Mouse (Mus musculus): ENCODE data around the gene Tenm4. TPM values are rescaled to one million over a fixed set of nuclear protein-coding genes. Genes with fewer than 3 reads are reported as not detected.

Gene Tenm4
- polyA plus RNA-seq, 1 experiment from 2014 or later, result 7.3 TPM

DNA sequence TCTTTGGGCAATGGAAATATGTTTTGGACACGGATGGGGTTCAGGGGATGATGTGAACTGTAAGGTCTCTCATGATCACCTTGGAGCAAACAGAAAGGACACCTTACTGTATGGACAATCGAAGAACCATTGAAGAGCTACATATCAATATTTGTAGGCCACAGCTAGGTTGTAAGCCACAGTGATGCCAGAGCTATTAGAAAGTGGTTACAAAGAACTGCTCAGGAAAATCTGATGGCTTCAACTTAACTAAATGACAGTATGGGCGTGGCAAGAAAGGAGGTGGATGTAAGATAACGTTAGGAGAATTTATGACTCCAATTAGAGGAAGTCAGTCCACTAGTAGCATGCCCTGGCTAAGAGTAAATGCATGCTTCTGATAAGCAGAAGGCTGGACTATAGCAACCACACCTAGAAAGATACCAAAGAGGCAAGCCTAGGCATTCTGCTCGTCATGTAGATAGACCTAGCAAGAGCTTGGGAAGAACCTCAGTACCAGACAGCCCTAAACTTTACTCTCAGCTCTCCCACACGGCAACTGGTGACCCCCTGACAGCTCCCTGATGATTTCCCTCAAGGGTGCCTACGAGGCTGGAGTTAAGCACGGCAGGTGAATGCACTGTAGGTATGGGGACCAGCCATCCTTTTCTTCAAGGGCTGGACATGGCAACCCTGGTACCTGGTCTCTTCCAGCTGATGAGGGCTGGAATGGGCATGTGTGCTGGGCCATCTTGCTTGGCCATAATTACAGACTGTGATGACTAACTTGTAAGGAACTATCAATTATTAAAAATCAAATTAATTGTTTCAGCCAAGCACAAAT is 534.5 kb downstream of the Tenm4 start:
- WGBS, result 53% methylated on average over 8 of the region's 8 CpGs
- Histone ChIP-seq H3K4me3 (ENCODE audit: low read depth, low read length) (no peak overlapping the region), H3K27me3 (replicated peaks; ENCODE audit: control insufficient read depth, insufficient read depth, low read length) (no peaks in the 10 kb centered on the region), H3K27ac (ENCODE audit: low read depth, low read length) (no peak overlapping the region), H3K4me1 (replicated peaks; ENCODE audit: control insufficient read depth, insufficient read depth, low read length) (peaks cover 9% of the 10 kb centered on the region), H3K36me3 (ENCODE audit: control insufficient read depth, insufficient read depth, low read length) (no peaks in the 10 kb centered on the region), H3K4me2 (0 out of 2 replicates have a peak overlapping the region, but pooled peaks have one; percentile 0), H3K9ac (ENCODE audit: low read depth, low read length) (no peak overlapping the region), H3K9me3 (ENCODE audit: control insufficient read depth, low read length) (no peaks in the 10 kb centered on the region)
- ATAC-seq (replicated peaks; ENCODE audit: low FRiP score), result peak; percentile 96
- DNase-seq (ENCODE audit: low spot score), result no peak

DNA sequence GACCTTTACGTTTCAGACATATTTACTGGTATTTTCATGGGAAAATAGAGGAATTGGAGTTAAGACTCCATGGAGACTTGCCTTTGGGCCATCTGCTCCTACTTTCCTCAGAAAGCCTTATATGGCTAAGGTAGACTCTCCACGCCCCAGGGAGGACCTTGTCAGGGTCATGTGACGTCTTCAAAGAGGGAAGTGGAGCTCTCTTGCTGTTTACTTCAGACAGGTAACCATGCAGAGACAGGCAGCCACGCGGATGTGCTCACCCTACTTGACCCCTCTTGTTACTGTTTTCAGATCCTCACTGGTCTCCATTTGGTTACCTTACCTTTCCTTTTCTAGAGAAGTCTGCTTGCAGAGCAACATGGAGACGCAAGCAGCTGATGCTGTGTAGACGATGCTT is 535.5 kb downstream of the Tenm4 start:
- H3K27ac ChIP-seq (ENCODE audit: low read depth, low read length), result no peak overlapping the region
- 88% methylated on average over 7 of the region's 7 CpGs for WGBS
- H3K9me3 ChIP-seq (ENCODE audit: control insufficient read depth, low read length), result no peaks in the 10 kb centered on the region
- H3K4me3 ChIP-seq (ENCODE audit: low read depth, low read length), result no peak overlapping the region
- no peak for ATAC-seq (replicated peaks; ENCODE audit: low FRiP score)
- peaks cover 9% of the 10 kb centered on the region for H3K4me1 ChIP-seq (replicated peaks; ENCODE audit: control insufficient read depth, insufficient read depth, low read length)
- H3K9ac ChIP-seq (ENCODE audit: low read depth, low read length), result no peak overlapping the region
- H3K4me2 ChIP-seq, result no peak overlapping the region
- H3K36me3 ChIP-seq (ENCODE audit: control insufficient read depth, insufficient read depth, low read length), result no peaks in the 10 kb centered on the region
- no peak for DNase-seq (ENCODE audit: low spot score)
- H3K27me3 ChIP-seq (replicated peaks; ENCODE audit: control insufficient read depth, insufficient read depth, low read length), result no peaks in the 10 kb centered on the region

DNA sequence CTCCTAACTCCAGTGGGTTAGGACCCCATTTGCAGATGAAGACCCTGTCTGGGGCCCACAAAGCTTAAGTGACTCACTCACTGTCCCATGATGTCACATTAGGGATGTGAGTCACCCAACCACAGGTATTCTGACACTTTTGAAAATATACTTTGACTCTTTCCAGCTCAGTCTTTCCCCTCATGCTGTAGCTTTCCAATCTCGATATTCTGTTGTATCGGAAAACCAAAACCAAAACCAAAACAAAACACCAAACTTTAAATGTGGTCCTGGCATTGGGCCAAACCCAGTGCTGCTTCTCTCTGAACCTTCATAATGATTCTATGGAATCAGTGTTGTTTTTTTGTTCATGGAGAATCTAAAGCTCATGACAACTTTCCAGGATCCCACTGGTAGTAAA is 536.1 kb downstream of the Tenm4 start:
- DNase-seq (ENCODE audit: low spot score), result no peak
- no peaks in the 10 kb centered on the region for H3K27me3 ChIP-seq (replicated peaks; ENCODE audit: control insufficient read depth, insufficient read depth, low read length)

DNA sequence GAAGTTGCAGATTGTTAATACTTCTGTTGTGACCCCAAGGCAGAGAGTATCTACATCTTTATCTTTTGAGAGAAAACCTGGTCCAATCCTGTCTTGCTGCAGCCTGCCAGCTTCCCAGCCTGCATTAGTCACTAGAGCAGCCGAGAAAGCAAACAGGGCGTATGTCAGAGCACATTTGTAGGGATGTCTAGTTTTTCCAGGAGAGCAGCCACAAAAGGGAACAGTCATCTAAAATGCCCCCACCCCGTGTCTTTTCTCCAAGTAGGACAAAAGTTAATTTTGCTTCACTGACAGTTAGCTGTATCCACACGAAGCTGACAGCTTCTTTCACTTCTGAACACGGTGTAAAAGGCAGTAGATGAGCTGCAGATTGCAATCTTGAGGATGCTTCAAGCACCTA is 537.0 kb downstream of the Tenm4 start:
- no peak overlapping the region for H3K9ac ChIP-seq (ENCODE audit: low read depth, low read length)
- no peak overlapping the region for H3K4me2 ChIP-seq
- no peak overlapping the region for H3K27ac ChIP-seq (ENCODE audit: low read depth, low read length)
- H3K36me3 ChIP-seq (ENCODE audit: control insufficient read depth, insufficient read depth, low read length), result no peaks in the 10 kb centered on the region
- WGBS, result 75% methylated on average over 5 of the region's 5 CpGs
- H3K4me1 ChIP-seq (replicated peaks; ENCODE audit: control insufficient read depth, insufficient read depth, low read length), result peaks cover 9% of the 10 kb centered on the region
- H3K9me3 ChIP-seq (ENCODE audit: control insufficient read depth, low read length), result no peaks in the 10 kb centered on the region
- ATAC-seq (replicated peaks; ENCODE audit: low FRiP score), result no peak
- no peaks in the 10 kb centered on the region for H3K27me3 ChIP-seq (replicated peaks; ENCODE audit: control insufficient read depth, insufficient read depth, low read length)
- H3K4me3 ChIP-seq (ENCODE audit: low read depth, low read length), result no peak overlapping the region
- no peak for DNase-seq (ENCODE audit: low spot score)

More for the DNA sequence above, 536.1 kb downstream of the Tenm4 start:
- 86% methylated on average over 2 of the region's 2 CpGs for WGBS
- no peaks in the 10 kb centered on the region for H3K36me3 ChIP-seq (ENCODE audit: control insufficient read depth, insufficient read depth, low read length)
- H3K9me3 ChIP-seq (ENCODE audit: control insufficient read depth, low read length), result no peaks in the 10 kb centered on the region
- peaks cover 9% of the 10 kb centered on the region for H3K4me1 ChIP-seq (replicated peaks; ENCODE audit: control insufficient read depth, insufficient read depth, low read length)
- H3K4me3 ChIP-seq (ENCODE audit: low read depth, low read length), result no peak overlapping the region
- H3K27ac ChIP-seq (ENCODE audit: low read depth, low read length), result no peak overlapping the region
- ATAC-seq (replicated peaks; ENCODE audit: low FRiP score), result no peak
- H3K9ac ChIP-seq (ENCODE audit: low read depth, low read length), result no peak overlapping the region
- H3K4me2 ChIP-seq, result no peak overlapping the region

GRCm38 (mm10) chr7:96708561-96708960 is 537.5 kb downstream of the Tenm4 start:
- H3K9ac ChIP-seq (ENCODE audit: low read depth, low read length), result no peak overlapping the region
- 85% methylated on average over 5 of the region's 5 CpGs for WGBS
- no peak overlapping the region for H3K27ac ChIP-seq (ENCODE audit: low read depth, low read length)
- H3K4me3 ChIP-seq (ENCODE audit: low read depth, low read length), result no peak overlapping the region
- no peaks in the 10 kb centered on the region for H3K27me3 ChIP-seq (replicated peaks; ENCODE audit: control insufficient read depth, insufficient read depth, low read length)
- no peak for DNase-seq (ENCODE audit: low spot score)
- H3K9me3 ChIP-seq (ENCODE audit: control insufficient read depth, low read length), result no peaks in the 10 kb centered on the region
- no peaks in the 10 kb centered on the region for H3K36me3 ChIP-seq (ENCODE audit: control insufficient read depth, insufficient read depth, low read length)
- H3K4me1 ChIP-seq (replicated peaks; ENCODE audit: control insufficient read depth, insufficient read depth, low read length), result peaks cover 9% of the 10 kb centered on the region
- ATAC-seq (replicated peaks; ENCODE audit: low FRiP score), result no peak
- H3K4me2 ChIP-seq, result no peak overlapping the region

GRCm38 (mm10) chr7:96708968-96709367 is 537.9 kb downstream of the Tenm4 start:
- no peak overlapping the region for H3K27ac ChIP-seq (ENCODE audit: low read depth, low read length)
- WGBS, result 87% methylated on average over 8 of the region's 8 CpGs
- H3K4me2 ChIP-seq, result no peak overlapping the region
- H3K9me3 ChIP-seq (ENCODE audit: control insufficient read depth, low read length), result no peaks in the 10 kb centered on the region
- DNase-seq (ENCODE audit: low spot score) (no peak), ATAC-seq (replicated peaks; ENCODE audit: low FRiP score) (no peak)
- no peak overlapping the region for H3K9ac ChIP-seq (ENCODE audit: low read depth, low read length)
- no peaks in the 10 kb centered on the region for H3K27me3 ChIP-seq (replicated peaks; ENCODE audit: control insufficient read depth, insufficient read depth, low read length)
- H3K4me1 ChIP-seq (replicated peaks; ENCODE audit: control insufficient read depth, insufficient read depth, low read length), result peaks cover 9% of the 10 kb centered on the region
- H3K36me3 ChIP-seq (ENCODE audit: control insufficient read depth, insufficient read depth, low read length), result no peaks in the 10 kb centered on the region
- no peak overlapping the region for H3K4me3 ChIP-seq (ENCODE audit: low read depth, low read length)

DNA sequence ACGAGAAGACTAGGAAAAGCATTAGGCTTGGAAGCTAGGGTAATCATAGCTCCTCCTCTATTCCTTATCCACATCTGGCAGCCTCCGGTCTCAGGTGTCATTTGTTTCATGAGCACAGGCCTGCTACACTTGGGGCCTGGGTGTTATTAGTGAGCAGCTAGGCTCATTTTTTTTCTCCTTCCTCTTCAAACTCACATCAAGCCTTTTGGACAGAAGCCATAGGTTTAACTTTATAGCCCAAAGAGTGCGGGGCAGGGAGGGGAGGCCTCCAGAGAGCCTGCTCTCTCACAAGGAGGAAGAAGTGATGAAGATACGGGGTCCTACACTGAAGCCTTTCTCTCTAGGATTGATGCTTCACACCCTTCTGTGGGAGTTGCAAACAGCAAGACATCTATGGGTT is 538.8 kb downstream of the Tenm4 start:
- no peak for DNase-seq (ENCODE audit: low spot score)
- no peaks in the 10 kb centered on the region for H3K9me3 ChIP-seq (ENCODE audit: control insufficient read depth, low read length)
- H3K27ac ChIP-seq (ENCODE audit: low read depth, low read length), result no peak overlapping the region
- 85% methylated on average over 4 of the region's 4 CpGs for WGBS
- H3K4me1 ChIP-seq (replicated peaks; ENCODE audit: control insufficient read depth, insufficient read depth, low read length), result peaks cover 9% of the 10 kb centered on the region
- no peak overlapping the region for H3K9ac ChIP-seq (ENCODE audit: low read depth, low read length)
- no peaks in the 10 kb centered on the region for H3K27me3 ChIP-seq (replicated peaks; ENCODE audit: control insufficient read depth, insufficient read depth, low read length)
- no peak overlapping the region for H3K4me3 ChIP-seq (ENCODE audit: low read depth, low read length)
- no peaks in the 10 kb centered on the region for H3K36me3 ChIP-seq (ENCODE audit: control insufficient read depth, insufficient read depth, low read length)
- no peak for ATAC-seq (replicated peaks; ENCODE audit: low FRiP score)
- no peak overlapping the region for H3K4me2 ChIP-seq

DNA sequence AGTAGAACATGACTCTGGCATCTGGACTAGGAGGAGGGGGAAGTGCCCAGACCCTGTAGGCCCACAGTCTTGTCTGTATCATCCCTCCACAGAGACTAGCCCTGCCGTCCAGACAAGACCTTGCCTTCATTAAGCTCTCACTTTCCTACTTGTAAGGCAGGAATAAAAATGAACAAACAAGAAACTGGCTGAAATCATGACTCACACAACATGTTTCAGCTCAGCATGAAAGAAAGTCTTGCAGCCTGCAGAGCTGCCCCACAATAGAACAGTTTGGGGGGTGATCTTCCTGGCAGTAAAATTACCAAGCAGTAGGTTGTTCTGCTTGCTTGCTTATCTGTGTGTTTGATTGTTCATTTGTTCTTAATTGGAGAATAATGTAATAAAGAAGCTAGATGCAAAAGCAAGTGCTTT is 539.6 kb downstream of the Tenm4 start:
- DNase-seq (ENCODE audit: low spot score) (no peak), ATAC-seq (replicated peaks; ENCODE audit: low FRiP score) (no peak)
- Histone ChIP-seq H3K4me2 (no peak overlapping the region), H3K4me1 (replicated peaks; ENCODE audit: control insufficient read depth, insufficient read depth, low read length) (peaks cover 2% of the 10 kb centered on the region), H3K27me3 (replicated peaks; ENCODE audit: control insufficient read depth, insufficient read depth, low read length) (no peaks in the 10 kb centered on the region), H3K9ac (ENCODE audit: low read depth, low read length) (no peak overlapping the region), H3K4me3 (ENCODE audit: low read depth, low read length) (no peak overlapping the region), H3K27ac (ENCODE audit: low read depth, low read length) (no peak overlapping the region), H3K9me3 (ENCODE audit: control insufficient read depth, low read length) (no peaks in the 10 kb centered on the region), H3K36me3 (ENCODE audit: control insufficient read depth, insufficient read depth, low read length) (no peaks in the 10 kb centered on the region)
- WGBS, result 66% methylated on average over 1 of the region's 1 CpGs

DNA sequence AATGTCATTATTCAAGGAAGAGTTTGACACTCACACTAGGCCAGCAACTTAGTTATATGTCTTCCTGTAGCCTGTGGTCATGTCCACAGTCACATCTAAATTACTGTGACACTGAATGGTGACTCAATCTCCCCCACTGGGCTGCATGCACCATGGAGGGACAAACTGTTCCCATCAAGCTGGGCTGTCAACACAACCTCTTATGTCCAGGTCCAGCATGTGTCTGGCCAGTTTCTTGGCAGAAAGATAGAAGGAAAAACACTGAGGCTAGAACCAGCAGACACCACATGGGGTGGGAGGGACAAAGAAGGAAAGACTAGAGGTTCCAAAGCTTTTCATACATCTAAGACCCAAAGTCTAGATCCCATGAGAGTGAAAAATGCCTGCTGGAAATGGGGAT is 541.8 kb downstream of the Tenm4 start:
- H3K4me1 ChIP-seq (replicated peaks; ENCODE audit: control insufficient read depth, insufficient read depth, low read length), result no peaks in the 10 kb centered on the region
- ATAC-seq (replicated peaks; ENCODE audit: low FRiP score), result no peak

More for the DNA sequence above, 541.8 kb downstream of the Tenm4 start:
- H3K36me3 ChIP-seq (ENCODE audit: control insufficient read depth, insufficient read depth, low read length), result no peaks in the 10 kb centered on the region
- H3K27me3 ChIP-seq (replicated peaks; ENCODE audit: control insufficient read depth, insufficient read depth, low read length), result no peaks in the 10 kb centered on the region
- no peaks in the 10 kb centered on the region for H3K9me3 ChIP-seq (ENCODE audit: control insufficient read depth, low read length)
- no peak overlapping the region for H3K4me3 ChIP-seq (ENCODE audit: low read depth, low read length)
- no peak overlapping the region for H3K9ac ChIP-seq (ENCODE audit: low read depth, low read length)
- H3K27ac ChIP-seq (ENCODE audit: low read depth, low read length), result no peak overlapping the region
- no peak for DNase-seq (ENCODE audit: low spot score)
- no peak overlapping the region for H3K4me2 ChIP-seq

Measured in liver, embryonic 11.5 days (tissue).